Mouse (Mus musculus): Measurements from ENCODE around the gene Kat6b.

GRCm38 (mm10) chr14:21509111-21509905, 28.1 kb downstream of the Kat6b start:
- no peak for TF ChIP-seq CTCF (IDR thresholded peaks at IDR 0.05; ENCODE audit: insufficient read depth, low read depth, low read length)
- no peak for TF ChIP-seq POLR2A (IDR thresholded peaks at IDR 0.05; ENCODE audit: insufficient read depth, low read depth, low read length)
